Mouse (Mus musculus): ENCODE data around the gene Necab2. TPM values are rescaled to one million over a fixed set of nuclear protein-coding genes. Genes with fewer than 3 reads are reported as not detected.

Gene Necab2
- polyA plus RNA-seq, 1 experiment from 2014 or later: 65.7 TPM

GRCm38 (mm10) chr8:119426069-119426735 lies 20.3 kb upstream of the Necab2 start:
- Histone ChIP-seq H3K9ac (ENCODE audit: low read depth, low read length) (no peak overlapping the region), H3K36me3 (ENCODE audit: control insufficient read depth, insufficient read depth, low read length) (no peaks in the 10 kb centered on the region), H3K27me3 (ENCODE audit: control insufficient read depth, insufficient read depth, low read depth, low read length) (no peaks in the 10 kb centered on the region), H3K4me2 (ENCODE audit: low read length) (no peak overlapping the region), H3K9me3 (replicated peaks; ENCODE audit: control insufficient read depth, low read length, poor library complexity, severe bottlenecking) (no peaks in the 10 kb centered on the region), H3K4me3 (ENCODE audit: low read depth, low read length) (no peak overlapping the region), H3K27ac (ENCODE audit: low read length) (peak overlapping the region; percentile 18; the same call in 1 of the 2 replicates), H3K4me1 (ENCODE audit: control insufficient read depth, insufficient read depth, low read length) (no peaks in the 10 kb centered on the region)
- no peak for ATAC-seq
- WGBS: 81% methylated on average over 6 of the region's 6 CpGs

- Histone ChIP-seq H3K9ac (ENCODE audit: low read depth, low read length) (no peak overlapping the region), H3K9me3 (replicated peaks; ENCODE audit: control insufficient read depth, low read length, poor library complexity, severe bottlenecking) (no peaks in the 10 kb centered on the region), H3K27me3 (ENCODE audit: control insufficient read depth, insufficient read depth, low read depth, low read length) (no peaks in the 10 kb centered on the region), H3K4me2 (ENCODE audit: low read length) (no peak overlapping the region), H3K36me3 (ENCODE audit: control insufficient read depth, insufficient read depth, low read length) (no peaks in the 10 kb centered on the region), H3K4me1 (ENCODE audit: control insufficient read depth, insufficient read depth, low read length) (no peaks in the 10 kb centered on the region), H3K4me3 (ENCODE audit: low read depth, low read length) (no peak overlapping the region), H3K27ac (ENCODE audit: low read length) (no peak overlapping the region)
- WGBS: 79% methylated on average over 12 of the region's 12 CpGs
- ATAC-seq: no peak
These were observed 18.7 kb upstream of the Necab2 start for GRCm38 (mm10) chr8:119427634-119428349.

DNA sequence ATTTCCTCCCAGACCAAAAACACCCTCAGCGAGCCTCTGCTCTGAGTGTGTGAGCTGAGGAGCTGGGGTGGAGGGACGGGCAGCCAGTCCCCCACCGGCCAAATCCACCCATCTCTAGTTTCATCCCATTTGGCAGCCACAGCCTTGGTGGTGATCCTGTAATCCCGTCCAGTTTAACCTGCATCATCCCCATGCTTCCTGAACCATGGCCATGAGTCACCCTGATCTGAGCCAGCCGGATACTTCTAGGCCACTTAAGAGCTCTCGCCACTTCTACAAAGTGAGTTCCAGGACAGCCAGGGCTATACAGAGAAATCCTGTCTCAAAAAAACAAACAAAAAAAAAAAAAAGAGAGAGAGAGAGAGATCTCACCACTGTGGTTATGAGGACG lies 18.2 kb upstream of the Necab2 start:
- Histone ChIP-seq H3K4me3 (ENCODE audit: low read depth, low read length) (no peak overlapping the region), H3K27me3 (ENCODE audit: control insufficient read depth, insufficient read depth, low read depth, low read length) (no peaks in the 10 kb centered on the region), H3K9ac (ENCODE audit: low read depth, low read length) (no peak overlapping the region), H3K9me3 (replicated peaks; ENCODE audit: control insufficient read depth, low read length, poor library complexity, severe bottlenecking) (no peaks in the 10 kb centered on the region), H3K4me1 (ENCODE audit: control insufficient read depth, insufficient read depth, low read length) (no peaks in the 10 kb centered on the region), H3K4me2 (ENCODE audit: low read length) (no peak overlapping the region), H3K27ac (ENCODE audit: low read length) (no peak overlapping the region), H3K36me3 (ENCODE audit: control insufficient read depth, insufficient read depth, low read length) (no peaks in the 10 kb centered on the region)
- ATAC-seq: no peak
- WGBS: 77% methylated on average over 7 of the region's 7 CpGs

- H3K27ac ChIP-seq (ENCODE audit: low read length): no peak overlapping the region
- H3K36me3 ChIP-seq (ENCODE audit: control insufficient read depth, insufficient read depth, low read length): no peaks in the 10 kb centered on the region
- WGBS: 81% methylated on average over 5 of the region's 5 CpGs
- no peaks in the 10 kb centered on the region for H3K9me3 ChIP-seq (replicated peaks; ENCODE audit: control insufficient read depth, low read length, poor library complexity, severe bottlenecking)
- no peak for ATAC-seq
- no peak overlapping the region for H3K4me2 ChIP-seq (ENCODE audit: low read length)
- H3K4me1 ChIP-seq (ENCODE audit: control insufficient read depth, insufficient read depth, low read length): no peaks in the 10 kb centered on the region
- no peak overlapping the region for H3K9ac ChIP-seq (ENCODE audit: low read depth, low read length)
- H3K4me3 ChIP-seq (ENCODE audit: low read depth, low read length): no peak overlapping the region
- H3K27me3 ChIP-seq (ENCODE audit: control insufficient read depth, insufficient read depth, low read depth, low read length): no peaks in the 10 kb centered on the region
These were observed 17.7 kb upstream of the Necab2 start for GRCm38 (mm10) chr8:119428766-119429327.

DNA sequence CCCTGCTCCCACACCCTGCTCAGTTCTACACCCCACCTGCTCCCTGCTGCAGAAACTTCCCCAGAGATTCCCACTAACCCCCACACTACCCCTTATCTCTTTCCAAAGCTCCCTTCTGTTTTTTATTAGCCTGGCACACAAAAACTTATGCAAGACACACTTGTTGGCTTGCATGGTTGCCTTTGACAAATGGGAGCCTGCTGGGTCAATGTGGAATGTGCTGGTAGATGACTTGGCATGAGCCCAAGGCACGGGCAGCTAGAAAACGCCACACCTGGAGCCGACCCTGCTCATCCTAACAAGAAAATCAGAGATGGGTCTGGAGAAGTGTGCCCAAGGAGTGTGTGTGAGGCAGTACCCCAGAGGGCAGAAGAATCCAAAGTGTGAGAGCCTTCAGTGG lies 17.0 kb upstream of the Necab2 start:
- Histone ChIP-seq H3K4me2 (ENCODE audit: low read length) (no peak overlapping the region), H3K27me3 (ENCODE audit: control insufficient read depth, insufficient read depth, low read depth, low read length) (no peaks in the 10 kb centered on the region), H3K36me3 (ENCODE audit: control insufficient read depth, insufficient read depth, low read length) (no peaks in the 10 kb centered on the region), H3K27ac (ENCODE audit: low read length) (no peak overlapping the region), H3K9me3 (replicated peaks; ENCODE audit: control insufficient read depth, low read length, poor library complexity, severe bottlenecking) (no peaks in the 10 kb centered on the region), H3K9ac (ENCODE audit: low read depth, low read length) (no peak overlapping the region), H3K4me3 (ENCODE audit: low read depth, low read length) (no peak overlapping the region), H3K4me1 (ENCODE audit: control insufficient read depth, insufficient read depth, low read length) (no peaks in the 10 kb centered on the region)
- ATAC-seq: no peak
- 82% methylated on average over 3 of the region's 3 CpGs for WGBS

DNA sequence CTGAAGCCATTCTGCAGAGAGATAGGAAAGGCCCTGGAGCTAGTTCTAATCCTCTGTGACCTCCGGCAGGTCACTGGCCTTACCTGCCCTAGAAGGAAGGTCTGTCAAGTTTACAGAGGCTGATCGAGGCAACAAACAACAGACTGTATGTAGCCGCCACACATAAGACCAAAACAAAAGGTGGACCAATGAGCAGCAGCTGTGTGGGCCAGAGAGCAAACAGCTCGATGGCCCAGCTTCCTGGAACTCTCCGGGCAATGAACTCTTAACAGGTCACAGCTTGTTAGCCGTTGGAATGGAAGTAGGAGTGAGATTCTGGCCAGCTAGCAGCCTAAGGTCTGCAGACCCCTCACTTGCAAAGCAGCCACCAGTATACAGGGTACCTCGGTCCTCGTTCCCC lies 16.3 kb upstream of the Necab2 start:
- WGBS: 81% methylated on average over 8 of the region's 8 CpGs
- no peaks in the 10 kb centered on the region for H3K36me3 ChIP-seq (ENCODE audit: control insufficient read depth, insufficient read depth, low read length)
- H3K4me3 ChIP-seq (ENCODE audit: low read depth, low read length): no peak overlapping the region
- no peak overlapping the region for H3K4me2 ChIP-seq (ENCODE audit: low read length)
- H3K27ac ChIP-seq (ENCODE audit: low read length): no peak overlapping the region
- ATAC-seq: no peak
- no peak overlapping the region for H3K9ac ChIP-seq (ENCODE audit: low read depth, low read length)
- no peaks in the 10 kb centered on the region for H3K4me1 ChIP-seq (ENCODE audit: control insufficient read depth, insufficient read depth, low read length)
- no peaks in the 10 kb centered on the region for H3K27me3 ChIP-seq (ENCODE audit: control insufficient read depth, insufficient read depth, low read depth, low read length)
- H3K9me3 ChIP-seq (replicated peaks; ENCODE audit: control insufficient read depth, low read length, poor library complexity, severe bottlenecking): no peaks in the 10 kb centered on the region

DNA sequence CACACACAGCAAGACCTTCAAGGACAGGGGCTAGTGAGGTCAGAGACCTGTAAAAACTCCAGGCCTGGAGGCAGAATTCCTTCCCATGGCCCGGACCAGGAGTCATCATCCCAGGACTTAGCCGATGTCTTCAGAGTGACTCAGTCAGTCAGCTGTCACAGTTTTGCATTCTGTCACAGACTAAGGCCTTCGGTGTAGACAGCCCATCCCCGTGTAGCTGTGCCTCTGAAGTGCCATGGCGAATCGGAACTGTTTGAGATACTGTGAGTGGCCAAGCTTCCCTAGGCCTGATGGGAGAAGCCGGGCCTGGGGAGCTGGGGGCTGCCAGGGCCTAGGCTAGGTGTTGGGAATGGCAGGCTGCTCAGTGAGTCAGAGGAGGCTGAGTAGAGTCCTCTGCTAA lies 15.8 kb upstream of the Necab2 start:
- no peak overlapping the region for H3K9ac ChIP-seq (ENCODE audit: low read depth, low read length)
- no peak overlapping the region for H3K4me3 ChIP-seq (ENCODE audit: low read depth, low read length)
- no peaks in the 10 kb centered on the region for H3K27me3 ChIP-seq (ENCODE audit: control insufficient read depth, insufficient read depth, low read depth, low read length)
- no peak overlapping the region for H3K27ac ChIP-seq (ENCODE audit: low read length)
- no peaks in the 10 kb centered on the region for H3K4me1 ChIP-seq (ENCODE audit: control insufficient read depth, insufficient read depth, low read length)
- no peaks in the 10 kb centered on the region for H3K9me3 ChIP-seq (replicated peaks; ENCODE audit: control insufficient read depth, low read length, poor library complexity, severe bottlenecking)
- no peak overlapping the region for H3K4me2 ChIP-seq (ENCODE audit: low read length)
- H3K36me3 ChIP-seq (ENCODE audit: control insufficient read depth, insufficient read depth, low read length): no peaks in the 10 kb centered on the region
- 86% methylated on average over 7 of the region's 7 CpGs for WGBS
- ATAC-seq: no peak

GRCm38 (mm10) chr8:119432372-119432771 lies 14.1 kb upstream of the Necab2 start:
- Histone ChIP-seq H3K27me3 (ENCODE audit: control insufficient read depth, insufficient read depth, low read depth, low read length) (no peaks in the 10 kb centered on the region), H3K9ac (ENCODE audit: low read depth, low read length) (no peak overlapping the region), H3K9me3 (replicated peaks; ENCODE audit: control insufficient read depth, low read length, poor library complexity, severe bottlenecking) (no peaks in the 10 kb centered on the region), H3K4me1 (ENCODE audit: control insufficient read depth, insufficient read depth, low read length) (no peaks in the 10 kb centered on the region), H3K27ac (ENCODE audit: low read length) (no peak overlapping the region), H3K4me2 (ENCODE audit: low read length) (no peak overlapping the region), H3K4me3 (ENCODE audit: low read depth, low read length) (no peak overlapping the region), H3K36me3 (ENCODE audit: control insufficient read depth, insufficient read depth, low read length) (no peaks in the 10 kb centered on the region)
- no peak for ATAC-seq
- 55% methylated on average over 3 of the region's 3 CpGs for WGBS

- no peak for ATAC-seq
- Histone ChIP-seq H3K9ac (ENCODE audit: low read depth, low read length) (no peak within 1 kb of the TSS), H3K4me2 (ENCODE audit: low read length) (no peak within 1 kb of the TSS), H3K27ac (ENCODE audit: low read length) (no peak within 1 kb of the TSS), H3K9me3 (replicated peaks; ENCODE audit: control insufficient read depth, low read length, poor library complexity, severe bottlenecking) (no peaks in the 10 kb centered on the region), H3K27me3 (ENCODE audit: control insufficient read depth, insufficient read depth, low read depth, low read length) (no peaks in the 10 kb centered on the region), H3K4me3 (ENCODE audit: low read depth, low read length) (no peak within 1 kb of the TSS), H3K36me3 (ENCODE audit: control insufficient read depth, insufficient read depth, low read length) (no peaks in the 10 kb centered on the region), H3K4me1 (ENCODE audit: control insufficient read depth, insufficient read depth, low read length) (no peaks in the 10 kb centered on the region)
- WGBS: 92% methylated on average over 13 of the region's 13 CpGs
These were observed 12.8 kb upstream of the Necab2 start, which contains the start of gene Osgin1 for GRCm38 (mm10) chr8:119433582-119434174. TSS of gene Osgin1 (plus strand) at chr8:119434124.

Data from midbrain, embryonic 16.5 days (tissue).